Mouse (Mus musculus) E14TG2a.4 (cell line): ENCODE data around the gene Dync1i1.

Experiments
- CTCF ChIP-seq: conservative IDR thresholded peaks from 2 replicates; pipeline ENCODE4 v1.5.1; 2014; ENCODE audit warnings: low read length
- NANOG ChIP-seq: IDR thresholded peaks from 2 replicates; pipeline ENCODE4 v1.6.1; 2014; ENCODE audit warnings: borderline replicate concordance, low read length, mixed read lengths
- POU5F1 ChIP-seq: IDR thresholded peaks from 2 replicates; pipeline ENCODE4 v1.6.1; 2014; ENCODE audit warnings: low read length, borderline replicate concordance

DNA sequence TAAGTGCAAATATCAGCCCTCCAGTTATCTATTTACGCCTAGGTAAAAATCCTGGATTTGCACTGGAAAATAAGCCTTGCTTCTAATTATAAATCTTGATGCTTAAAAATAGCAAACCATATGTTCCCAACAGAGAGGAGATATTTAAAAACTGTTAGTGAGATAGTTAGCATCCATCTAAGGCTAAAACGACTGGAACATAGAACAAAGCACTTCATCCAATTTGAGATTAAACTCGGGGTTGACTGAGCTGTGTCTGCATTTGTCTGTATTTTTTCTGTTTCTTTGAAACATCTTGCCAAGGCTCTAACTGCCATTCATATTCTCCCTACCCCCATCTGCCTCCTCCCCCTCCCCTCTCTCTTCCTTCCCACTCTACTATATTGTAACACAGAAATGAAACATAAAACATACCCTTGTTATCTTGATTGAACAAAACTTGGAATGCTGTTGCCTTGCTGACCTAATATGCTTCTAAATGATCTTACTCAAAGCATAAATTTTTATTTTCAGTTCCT lies 10.3 kb upstream of the Dync1i1 start:
- TF ChIP-seq CTCF (no peak), POU5F1 (no peak), NANOG (no peak)
